Comparison of ENCODE assay signal across 21 mouse cellular contexts in the genomic region with DNA sequence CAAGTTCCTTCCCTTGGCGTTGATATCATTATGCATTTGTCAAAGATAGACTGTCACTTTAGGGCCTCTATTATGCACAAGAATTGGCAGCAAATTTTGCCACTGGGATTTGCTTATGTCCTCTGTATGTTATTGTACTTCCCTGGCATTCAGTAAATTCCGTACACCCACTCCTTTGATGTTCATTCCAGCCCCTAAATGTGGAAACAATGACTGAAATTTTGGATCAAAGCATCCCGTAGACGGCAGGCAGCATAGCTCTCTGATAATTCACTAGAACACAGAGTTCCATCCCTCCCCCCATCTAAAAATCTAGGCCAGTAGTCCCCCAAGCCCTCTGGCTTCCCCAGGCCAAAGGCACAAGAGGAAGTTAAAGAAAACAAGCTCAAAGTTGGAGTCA.
DNase-seq lines count a peak whose midpoint lies in the region; ATAC-seq and TF ChIP-seq lines count a peak whose summit lies in the region.
"Had no signal": no experiment of that assay in that cellular context is flagged by ENCODE, and none has a peak within 500 bp of the region (broad histone marks: within the 10 kb centered on the region; RNA-seq: fewer than 3 reads in every experiment).

No protein-coding gene starts in this region.

- no peaks in the 10 kb centered on the region for H3K27me3 ChIP-seq in forebrain, embryonic 14.5 days (replicated peaks; ENCODE audit: control insufficient read depth, insufficient read depth, low read length)
- H3K27me3 ChIP-seq in forebrain, embryonic 10.5 days (ENCODE audit: poor library complexity, severe bottlenecking), result peaks cover 18% of the 10 kb centered on the region
- peaks cover 11% of the 10 kb centered on the region for H3K27me3 ChIP-seq in heart, embryonic 12.5 days (replicated peaks)
- H3K27me3 ChIP-seq in lung, postnatal 0 days (replicated peaks; ENCODE audit: insufficient read depth, low read length), result 0 out of 2 replicates have a peak, but pooled peaks cover 5% of the 10 kb centered on the region

- no peak for TF ChIP-seq CTCF in lung, postnatal 0 days (IDR thresholded peaks at IDR 0.05)

- 0 out of 2 replicates have a peak, but pooled peaks cover 2% of the 10 kb centered on the region for H3K4me1 ChIP-seq in forebrain, embryonic 14.5 days (ENCODE audit: control insufficient read depth, insufficient read depth, low read length)
- peaks cover 10% of the 10 kb centered on the region for H3K4me1 ChIP-seq in forebrain, embryonic 10.5 days
- no peaks in the 10 kb centered on the region for H3K4me1 ChIP-seq in heart, embryonic 12.5 days (replicated peaks)
- no peaks in the 10 kb centered on the region for H3K4me1 ChIP-seq in lung, postnatal 0 days (ENCODE audit: insufficient read depth, low read depth, low read length)
- H3K4me1 ChIP-seq: embryonic facial prominence, embryonic 15.5 days; heart, embryonic 10.5 days; liver, embryonic 15.5 days had no signal

- H3K27ac ChIP-seq in forebrain, embryonic 14.5 days (ENCODE audit: low read depth, low read length), result no peak overlapping the region
- no peak overlapping the region for H3K27ac ChIP-seq in forebrain, embryonic 10.5 days
- H3K27ac ChIP-seq in heart, embryonic 12.5 days (ENCODE audit: poor library complexity, severe bottlenecking), result no peak overlapping the region
- no peak overlapping the region for H3K27ac ChIP-seq in lung, postnatal 0 days (ENCODE audit: low read length)
- H3K27ac ChIP-seq: embryonic facial prominence, embryonic 15.5 days; heart, embryonic 10.5 days; hindbrain, embryonic 14.5 days; limb, embryonic 12.5 days; liver, embryonic 15.5 days; macrophage; midbrain, embryonic 13.5 days had no signal

- no peak overlapping the region for H3K4me3 ChIP-seq in forebrain, embryonic 14.5 days (ENCODE audit: low read depth, low read length)
- no peak overlapping the region for H3K4me3 ChIP-seq in forebrain, embryonic 10.5 days
- H3K4me3 ChIP-seq in heart, embryonic 12.5 days, result no peak overlapping the region
- H3K4me3 ChIP-seq in lung, postnatal 0 days (ENCODE audit: low read depth, low read length), result no peak overlapping the region
- H3K4me3 ChIP-seq: embryonic facial prominence, embryonic 15.5 days; heart, embryonic 10.5 days; limb, embryonic 12.5 days; liver, embryonic 15.5 days; midbrain, embryonic 13.5 days had no signal

- 15% methylated on average over 4 of the region's 4 CpGs for WGBS in forebrain, embryonic 14.5 days
- 55% methylated on average over 4 of the region's 4 CpGs for WGBS in forebrain, embryonic 10.5 days
- 45% methylated on average over 4 of the region's 4 CpGs for WGBS in heart, embryonic 12.5 days
- WGBS in lung, postnatal 0 days, result 41% methylated on average over 4 of the region's 4 CpGs

- peak; percentile 35 for DNase-seq in forebrain, embryonic 14.5 days (ENCODE audit: low spot score)
- DNase-seq in forebrain, embryonic 10.5 days (ENCODE audit: extremely low spot score, low spot score), result no peak
- DNase-seq in heart, adult 11 months, result peak; percentile 95
- no peak for DNase-seq in lung, postnatal 0 days (ENCODE audit: low spot score)
- DNase-seq in lung, postnatal 14 days, result no peak
- DNase-seq in left cerebral cortex, adult 9 months (ENCODE audit: low spot score in 2 of 2), result no peak
- DNase-seq: adrenal gland, postnatal 25 days; cerebellum, adult 18-20 months; kidney, adult 9 months; kidney, postnatal 10 days; layer of hippocampus, postnatal 36 days; lung, embryonic 14.5 days had no signal

- H3K9me3 ChIP-seq in forebrain, embryonic 14.5 days (replicated peaks; ENCODE audit: control insufficient read depth, low read length), result no peaks in the 10 kb centered on the region
- no peaks in the 10 kb centered on the region; the same call in 1 of the 2 replicates for H3K9me3 ChIP-seq in forebrain, embryonic 10.5 days
- H3K9me3 ChIP-seq in heart, embryonic 12.5 days (replicated peaks), result peaks cover 4% of the 10 kb centered on the region; the same call in 1 of the 2 replicates
- H3K9me3 ChIP-seq in lung, postnatal 0 days (ENCODE audit: low read length), result no peaks in the 10 kb centered on the region
- H3K9me3 ChIP-seq: embryonic facial prominence, embryonic 15.5 days; heart, embryonic 10.5 days; limb, embryonic 12.5 days; liver, embryonic 15.5 days; midbrain, embryonic 13.5 days had no signal

- H3K36me3 ChIP-seq in forebrain, embryonic 14.5 days (ENCODE audit: control insufficient read depth, insufficient read depth, low read length), result no peaks in the 10 kb centered on the region
- no peaks in the 10 kb centered on the region for H3K36me3 ChIP-seq in forebrain, embryonic 10.5 days (replicated peaks)
- no peaks in the 10 kb centered on the region for H3K36me3 ChIP-seq in heart, embryonic 12.5 days
- no peaks in the 10 kb centered on the region for H3K36me3 ChIP-seq in lung, postnatal 0 days (ENCODE audit: insufficient read depth, low read length)
- H3K36me3 ChIP-seq: embryonic facial prominence, embryonic 15.5 days; heart, embryonic 10.5 days; limb, embryonic 12.5 days; liver, embryonic 15.5 days; midbrain, embryonic 13.5 days had no signal

- TF ChIP-seq EP300 in lung, postnatal 0 days (IDR thresholded peaks at IDR 0.05), result peak; percentile 36; the same call in 1 of the 2 replicates

- no peak overlapping the region for H3K4me2 ChIP-seq in forebrain, embryonic 14.5 days (ENCODE audit: low read length)
- no peak overlapping the region for H3K4me2 ChIP-seq in heart, embryonic 12.5 days
- no peak overlapping the region for H3K4me2 ChIP-seq in lung, postnatal 0 days (replicated peaks; ENCODE audit: low read depth, low read length)
- H3K4me2 ChIP-seq: embryonic facial prominence, embryonic 15.5 days; hindbrain, embryonic 14.5 days; limb, embryonic 12.5 days; liver, embryonic 15.5 days; lung, embryonic 14.5 days; midbrain, embryonic 13.5 days had no signal

- no peak overlapping the region for H3K9ac ChIP-seq in forebrain, embryonic 14.5 days (ENCODE audit: low read length)
- no peak overlapping the region for H3K9ac ChIP-seq in heart, embryonic 12.5 days
- no peak overlapping the region for H3K9ac ChIP-seq in lung, postnatal 0 days (replicated peaks; ENCODE audit: low read depth)
- H3K9ac ChIP-seq: embryonic facial prominence, embryonic 15.5 days; hindbrain, embryonic 14.5 days; limb, embryonic 12.5 days; liver, embryonic 15.5 days; lung, embryonic 14.5 days; midbrain, embryonic 13.5 days had no signal

- no peak for ATAC-seq in forebrain, embryonic 14.5 days
- ATAC-seq in heart, embryonic 12.5 days (ENCODE audit: insufficient number of reproducible peaks, low FRiP score), result no peak
- no peak for ATAC-seq in lung, postnatal 0 days
- ATAC-seq: intestine, postnatal 0 days; midbrain, embryonic 13.5 days had no signal

Comparison
In these comparisons a context has a peak if more than half of its experiments do, and no peak if none do; other contexts are left out.
1. DNase-seq: peak in forebrain, embryonic 14.5 days (single experiment) and heart, adult 11 months (single experiment); none in forebrain, embryonic 10.5 days (single experiment), lung, postnatal 0 days (single experiment), lung, postnatal 14 days (single experiment) and left cerebral cortex, adult 9 months (0 of 2).